Mouse (Mus musculus): ENCODE measurements around the gene Trim80. TPM values are rescaled to one million over a fixed set of nuclear protein-coding genes. Genes with fewer than 3 reads are reported as not detected.

The Trim80 gene
- total RNA-seq (2021), result not detected
- long read RNA-seq, experiment 1, result 0 reads
- long read RNA-seq, experiment 2, result 0 reads

DNA sequence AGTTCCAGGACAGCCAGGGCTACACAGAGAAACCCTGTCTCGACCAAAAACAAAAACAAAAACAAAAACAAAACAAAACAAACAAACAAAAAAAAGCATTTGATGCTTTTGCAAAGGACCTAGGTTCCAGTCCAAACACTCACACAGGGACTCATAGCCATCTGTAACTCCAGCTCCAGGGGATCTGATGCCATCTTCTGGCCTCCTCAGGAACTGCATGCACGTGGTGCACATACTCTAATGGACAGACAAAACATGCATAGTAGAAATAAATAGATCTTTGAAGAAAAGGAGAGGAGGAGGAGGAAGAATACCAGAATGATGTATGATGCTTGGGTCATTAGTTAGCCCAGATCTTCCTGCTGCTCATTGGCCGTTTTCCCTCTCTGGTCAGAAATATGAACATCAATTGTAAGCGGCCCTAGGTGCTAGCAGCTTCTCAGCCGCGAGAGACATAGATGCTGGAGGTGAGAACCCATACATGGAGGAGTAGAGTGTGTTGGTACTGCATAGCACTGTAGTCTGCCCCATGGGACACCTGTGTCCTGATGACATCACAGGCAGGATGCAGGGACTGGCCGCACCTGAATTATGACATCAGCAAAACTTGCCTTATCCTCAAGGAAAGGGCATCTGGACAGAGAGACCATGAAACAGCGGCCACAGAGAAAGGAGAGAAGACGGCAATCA, at the start of gene Trim80:
TSS of gene Trim80 (plus strand) at position 640 of the 690 bp plus-strand sequence.
- DNase-seq (ENCODE audit: low spot score in 2 of 2), result no peak

- no peak for DNase-seq (ENCODE audit: low spot score in 2 of 2)
These were observed 49.0 kb upstream of the Trim80 start for GRCm38 (mm10) chr11:115391358-115391757.

- DNase-seq (ENCODE audit: low spot score in 2 of 2), result no peak
These were observed 46.5 kb upstream of the Trim80 start for GRCm38 (mm10) chr11:115393721-115394325.

- DNase-seq (ENCODE audit: low spot score in 2 of 2), result no peak
These were observed 42.3 kb upstream of the Trim80 start for GRCm38 (mm10) chr11:115398085-115398484.

- no peak for DNase-seq (ENCODE audit: low spot score in 2 of 2)
These were observed 40.2 kb upstream of the Trim80 start for GRCm38 (mm10) chr11:115400126-115400525.

DNA sequence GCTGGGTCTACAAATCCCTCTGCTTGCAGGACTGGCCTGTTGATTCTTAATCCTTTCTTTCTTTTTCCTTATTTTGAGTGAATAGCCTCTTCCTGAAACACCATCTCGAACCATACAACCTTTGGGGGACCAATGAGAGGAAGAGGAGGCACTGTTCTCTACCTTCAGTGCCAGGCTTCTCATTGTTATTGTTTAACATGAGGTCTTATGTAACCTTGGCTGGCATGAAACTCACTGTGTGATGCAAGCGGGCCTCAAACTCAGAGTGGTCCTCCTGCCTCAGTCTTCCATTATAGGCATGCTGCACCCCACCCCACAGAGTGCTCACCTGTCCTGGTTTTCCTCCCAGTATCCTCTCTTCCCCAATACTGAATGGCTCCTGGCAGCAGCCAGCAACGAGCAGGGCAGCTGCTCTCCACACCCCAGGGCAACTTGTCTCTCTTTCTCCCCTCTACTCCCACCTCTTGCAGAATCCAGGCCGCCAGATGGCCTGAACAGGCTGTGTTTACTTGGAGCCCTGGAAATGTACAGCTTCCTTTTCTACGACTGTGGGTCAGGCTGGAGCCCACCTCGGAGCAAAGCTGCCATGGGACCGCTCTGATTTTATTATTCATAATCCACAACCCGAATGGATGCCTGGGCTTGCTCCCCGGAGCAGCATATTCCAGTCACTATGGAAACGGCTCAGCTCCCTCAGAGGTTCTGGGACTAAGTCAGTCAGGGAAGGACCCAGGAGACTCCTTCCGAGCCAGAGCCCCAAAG, 39.5 kb upstream of the Trim80 start:
- peak; percentile 55 to 76 for DNase-seq (ENCODE audit: low spot score in 2 of 2)

DNA sequence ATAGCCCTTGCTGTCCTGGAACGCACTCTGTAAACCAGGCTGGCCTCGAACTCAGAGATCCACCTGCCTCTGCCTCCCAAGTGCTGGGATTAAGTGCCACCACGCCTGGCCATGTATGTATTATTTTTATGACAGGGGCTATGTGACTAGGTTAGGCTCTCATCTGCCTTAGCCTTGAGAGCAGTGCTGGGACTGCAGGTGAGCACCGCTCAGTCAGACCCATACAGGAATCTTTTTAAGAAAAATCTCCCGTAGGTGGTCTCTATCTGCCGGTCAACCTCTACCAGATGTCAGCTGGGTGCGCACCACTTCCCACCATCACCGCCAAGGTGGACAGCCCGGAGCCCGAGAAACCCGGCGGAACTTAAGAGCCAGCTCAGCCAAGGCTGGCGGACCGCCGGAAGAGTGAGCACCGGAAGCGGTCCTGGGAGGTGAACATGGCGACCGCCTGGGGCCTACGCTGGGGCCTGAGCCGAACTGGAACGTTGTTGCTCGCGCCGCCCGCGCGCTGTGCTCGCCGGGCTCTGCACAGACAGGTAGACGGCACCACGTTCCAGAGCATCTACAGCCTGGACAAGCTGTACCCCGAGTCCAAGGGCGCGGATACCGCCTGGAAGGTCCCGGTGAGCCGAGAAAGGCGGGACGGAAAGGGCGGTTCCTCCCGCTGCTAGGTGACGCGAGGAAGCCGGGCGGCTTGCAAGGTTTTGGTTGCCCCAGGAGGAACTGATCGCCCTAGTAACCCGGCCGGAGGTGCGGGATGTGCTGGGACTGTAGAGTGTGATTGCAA, 36.8 kb upstream of the Trim80 start, which contains the start of gene Mrpl58:
TSS of gene Mrpl58 (plus strand) at position 415 of the 787 bp plus-strand sequence.
- DNase-seq (ENCODE audit: low spot score in 2 of 2), result peak; percentile 78 to 88

DNA sequence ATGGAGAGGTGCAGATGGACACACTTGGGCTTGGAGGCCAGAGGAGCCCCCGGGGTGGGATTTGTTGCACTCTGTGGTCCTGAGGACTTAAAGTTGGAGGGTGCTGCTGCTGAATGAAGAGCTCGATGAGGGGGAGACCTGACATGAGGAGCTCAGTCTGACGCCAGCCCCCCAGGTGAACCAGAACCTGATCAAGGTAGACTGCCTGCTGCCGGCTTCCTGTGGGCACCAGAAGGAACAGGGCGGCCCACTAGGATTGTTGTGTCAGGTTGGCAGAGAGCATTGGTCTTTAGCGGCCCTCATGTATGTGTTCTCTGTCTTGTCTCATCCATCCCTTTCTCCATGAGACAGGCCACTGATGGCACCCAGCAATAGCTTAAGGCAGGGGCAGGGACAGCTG, 34.6 kb upstream of the Trim80 start:
- DNase-seq (ENCODE audit: low spot score in 2 of 2), result no peak

DNA sequence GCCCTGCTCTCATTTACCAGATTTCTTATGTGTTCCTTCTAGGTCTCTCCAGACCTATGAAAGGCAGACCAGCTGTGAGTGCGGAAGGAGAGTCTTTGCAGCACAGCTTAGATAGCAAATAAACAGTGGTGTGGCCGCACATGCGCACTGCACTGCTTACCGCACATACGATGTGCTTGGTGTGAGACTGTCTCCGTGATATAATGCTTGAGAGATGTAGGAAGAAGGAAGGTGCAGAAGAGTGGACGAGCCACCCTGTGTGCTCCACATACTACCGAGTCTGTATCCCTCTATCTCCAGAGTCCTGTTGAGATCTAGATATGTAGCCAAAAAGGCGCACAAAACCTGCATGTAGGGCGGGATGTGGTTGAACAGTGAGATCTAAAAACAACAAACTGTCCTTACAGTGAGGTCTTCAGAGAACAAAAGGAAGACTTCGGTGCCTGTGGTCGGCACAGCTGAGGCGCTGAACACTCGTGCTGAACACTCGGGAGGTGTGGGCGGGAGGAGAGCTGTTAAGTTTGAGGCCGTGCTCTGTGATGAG, 33.4 kb upstream of the Trim80 start:
- no peak for DNase-seq (ENCODE audit: low spot score in 2 of 2)

DNA sequence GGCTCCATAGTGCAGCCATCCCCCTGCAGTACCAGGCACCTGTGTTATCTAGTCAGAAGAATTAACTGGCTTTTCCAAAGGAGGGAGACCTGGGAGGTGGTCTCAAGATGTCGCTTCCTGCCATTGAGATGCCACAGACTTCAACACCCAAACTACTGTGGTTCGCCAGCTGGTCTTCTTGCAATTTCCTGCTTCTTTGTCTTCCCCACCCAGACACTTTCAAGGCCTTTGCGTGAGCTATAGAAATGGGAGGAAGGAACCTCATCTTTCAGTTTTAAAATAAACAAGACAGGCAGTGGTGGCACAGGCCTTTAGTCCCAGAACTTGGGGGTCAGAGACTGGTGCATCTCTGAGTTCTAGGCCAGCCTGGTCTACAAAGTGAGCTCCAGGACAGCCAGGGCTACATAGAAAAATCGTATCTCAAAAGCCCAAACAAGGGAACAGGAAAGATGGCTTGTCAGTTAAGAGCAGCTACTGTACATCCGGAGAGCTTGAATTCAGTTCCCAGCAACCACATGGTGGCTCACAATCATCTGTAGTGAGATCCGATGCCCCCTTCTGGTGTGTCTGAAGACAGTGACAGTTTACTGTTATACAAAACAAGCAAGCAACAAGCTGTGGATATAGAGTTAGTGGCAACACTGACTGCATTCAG, 32.0 kb upstream of the Trim80 start:
- no peak for DNase-seq (ENCODE audit: low spot score in 2 of 2)

- DNase-seq (ENCODE audit: low spot score in 2 of 2), result no peak
These were observed 30.8 kb upstream of the Trim80 start for GRCm38 (mm10) chr11:115409556-115409955.

DNA sequence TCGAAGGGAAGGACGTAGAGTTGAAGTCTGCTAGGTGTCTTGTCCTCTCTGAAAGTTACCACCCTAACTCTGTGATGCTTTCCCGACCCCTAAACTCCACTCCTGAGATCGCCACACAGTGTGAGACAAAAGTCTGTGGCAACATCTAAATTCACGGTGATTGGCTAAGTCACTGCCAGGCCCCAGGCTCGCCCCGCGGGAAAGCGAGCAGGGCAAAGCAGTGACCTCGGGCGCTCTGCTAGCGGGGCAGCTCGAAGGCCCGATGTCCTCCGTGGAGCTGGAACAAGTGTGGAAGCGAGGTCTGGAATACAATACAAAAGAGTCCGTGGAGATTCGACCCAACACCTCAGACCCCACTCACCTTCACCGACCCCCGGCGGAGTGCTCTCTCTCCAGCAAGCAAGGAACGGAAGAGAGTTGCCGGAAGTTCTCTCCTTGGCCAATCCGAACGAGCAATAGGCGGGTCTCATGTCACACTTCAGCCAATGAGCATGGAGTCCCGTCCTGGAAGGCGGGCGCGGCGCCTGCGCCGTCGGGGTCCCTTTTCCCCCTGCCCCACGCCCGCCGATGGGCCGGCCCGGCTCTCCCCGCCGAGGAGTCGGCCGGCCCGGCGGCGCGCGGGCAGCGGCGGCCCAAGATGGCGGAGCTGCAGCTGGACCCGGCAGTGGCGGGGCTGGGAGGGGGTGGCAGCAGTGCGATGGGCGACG, 20.7 kb upstream of the Trim80 start, which contains the start of the genes Atp5h and Kctd2:
TSS of gene Atp5h (minus strand) at position 432 of the 707 bp plus-strand sequence.
TSS of gene Kctd2 (plus strand) at position 598 of the 707 bp plus-strand sequence.
- peak; percentile 94 to 95 for DNase-seq (ENCODE audit: low spot score in 2 of 2)

- peak; percentile 51 to 65 for DNase-seq (ENCODE audit: low spot score in 2 of 2)
These were observed 19.8 kb upstream of the Trim80 start for GRCm38 (mm10) chr11:115420336-115421190.

DNA sequence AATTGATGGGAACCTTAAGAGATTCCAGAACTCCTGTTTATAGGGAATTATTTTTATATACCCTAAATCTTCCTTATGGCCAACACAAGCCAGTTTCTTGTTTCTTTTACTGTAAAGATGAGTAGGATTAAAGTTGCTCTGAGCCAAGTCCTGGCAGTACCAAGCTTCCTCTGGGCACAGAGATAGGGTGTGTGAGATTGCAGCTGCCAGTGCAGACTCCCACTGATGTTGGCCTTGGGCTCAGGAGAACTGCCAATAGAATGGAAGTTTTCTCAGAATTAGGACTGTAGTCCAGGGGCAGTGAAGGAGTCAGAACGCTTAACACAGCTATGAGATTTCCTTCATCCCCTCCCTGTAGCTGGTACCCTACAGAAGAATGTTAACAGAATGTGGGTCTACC, 19.0 kb upstream of the Trim80 start:
- DNase-seq (ENCODE audit: low spot score in 2 of 2), result peak in 1 of 2 experiments; percentile 33

GRCm38 (mm10) chr11:115421972-115422371, 18.4 kb upstream of the Trim80 start:
- DNase-seq (ENCODE audit: low spot score in 2 of 2), result no peak

- DNase-seq (ENCODE audit: low spot score in 2 of 2), result no peak
These were observed 17.3 kb upstream of the Trim80 start for GRCm38 (mm10) chr11:115423091-115423490.

DNA sequence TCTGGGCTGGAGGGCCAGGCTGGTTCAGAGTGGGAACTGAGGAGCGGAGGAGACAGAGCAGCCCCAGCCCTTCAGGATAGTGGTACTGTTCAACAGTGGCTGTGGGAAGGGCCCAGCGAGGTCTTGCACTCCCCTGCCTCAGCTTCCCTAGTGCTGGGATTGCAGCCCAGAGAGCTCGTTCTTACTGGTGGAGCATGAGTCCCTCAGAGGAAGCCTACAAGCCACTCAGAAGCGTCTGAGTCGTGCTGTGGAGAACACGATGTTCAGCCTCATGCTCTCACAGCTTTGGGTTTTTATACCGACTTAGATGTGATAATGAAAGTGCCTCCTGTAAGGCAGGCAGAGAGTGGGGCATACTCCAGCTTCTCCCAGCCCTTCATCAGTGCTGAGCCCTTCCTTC, 15.7 kb upstream of the Trim80 start:
- no peak for DNase-seq (ENCODE audit: low spot score in 2 of 2)

DNA sequence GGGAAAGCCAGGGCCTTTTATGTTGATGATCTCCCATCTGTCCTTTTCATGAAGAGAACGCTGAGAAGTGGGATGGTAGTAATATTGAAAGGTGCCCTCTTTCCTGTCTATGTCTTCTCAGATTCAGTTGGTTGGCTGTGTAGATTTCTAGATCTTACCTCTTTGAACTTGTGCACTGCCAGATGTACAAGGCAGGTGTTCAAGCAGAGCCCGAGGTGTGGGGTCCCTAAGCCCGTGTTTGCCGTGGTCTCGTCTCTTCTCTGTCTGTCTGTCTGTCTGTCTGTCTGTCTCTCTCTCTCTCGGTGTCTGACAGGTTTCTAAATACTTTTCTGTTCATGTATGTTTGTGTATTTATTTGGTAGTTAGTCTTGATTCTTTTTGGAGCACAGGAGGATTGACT, 14.7 kb upstream of the Trim80 start:
- DNase-seq (ENCODE audit: low spot score in 2 of 2), result no peak
